In the genomic region with DNA sequence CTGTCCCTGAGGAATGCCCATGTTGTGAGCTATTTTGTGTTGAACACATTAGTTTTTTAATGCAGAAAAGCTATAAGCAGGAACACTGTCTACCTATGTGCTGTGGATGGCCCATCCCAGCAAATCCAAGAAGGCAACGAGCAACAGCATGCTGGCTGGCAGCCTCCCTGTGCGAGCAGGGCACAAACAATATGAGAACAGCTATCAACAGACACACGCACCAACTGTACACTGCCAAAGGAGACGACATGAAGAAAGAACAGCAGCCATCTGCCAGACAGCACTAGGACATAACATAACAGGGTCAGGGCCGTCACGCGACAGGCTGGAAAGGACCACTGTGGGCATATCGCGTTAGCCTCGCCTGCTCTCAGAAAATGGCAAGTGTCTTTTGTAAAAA, we compare ENCODE assay signal across 15 mouse cellular contexts. TPM values are rescaled to one million over a fixed set of nuclear protein-coding genes. Genes with fewer than 3 reads are reported as not detected.
DNase-seq lines count a peak whose midpoint lies in the region.
"Had no signal": no experiment of that assay in that cellular context is flagged by ENCODE, and none has a peak within 500 bp of the region (broad histone marks: within the 10 kb centered on the region; RNA-seq: fewer than 3 reads in every experiment).

No protein-coding gene starts in this region.

- peak; percentile 87 for DNase-seq in heart, adult 11 months
- DNase-seq in heart, postnatal 25 days (ENCODE audit: low spot score) = no peak
- DNase-seq in cerebellum, adult 18-20 months = peak; percentile 35 to 39
- peak; percentile 17 to 25 for DNase-seq in cerebellum, postnatal 14 days
- peak; percentile 29 to 35 for DNase-seq in layer of hippocampus, adult 8-10 months (ENCODE audit: low spot score in 2 of 2)
- no peak for DNase-seq in frontal cortex, postnatal 25 days (ENCODE audit: low spot score in 2 of 2)
- no peak for DNase-seq in embryo, embryonic 11 days
- no peak for DNase-seq in adrenal gland, adult 18-20 months (ENCODE audit: low spot score in 2 of 2)
- DNase-seq: B cell, adult 2 months; gastrocnemius, adult 2 months; heart, postnatal 14 days; kidney, postnatal 36 days; lung, embryonic 14.5 days; lung, postnatal 36 days; thymus, postnatal 25 days had no signal

- intact Hi-C loops in heart, postnatal 25 days (cut with DNase I) = no loop called here

RNA-seq across cellular contexts. Expression of a gene that starts 35.2 kb away (rescaled TPM):
- total RNA-seq in heart, postnatal 25 days (2021) = 10 to 100 TPM; 31.9 to 33.2 TPM
- total RNA-seq in layer of hippocampus, adult 8-10 months (2022) = 10 to 100 TPM; 51.2 to 84.4 (median 72.7) TPM
- total RNA-seq in adrenal gland, adult 18-20 months (2021) = 10 to 100 TPM; 58.3 to 70.0 TPM

RNA-seq across cellular contexts. Expression of a gene that starts 56.2 kb away (rescaled TPM):
- total RNA-seq in heart, postnatal 25 days (2021) = 1 to 10 TPM; 1.8 to 2.2 TPM
- 1 to 10 TPM; 1.8 to 5.1 (median 2.6) TPM for total RNA-seq in layer of hippocampus, adult 8-10 months (2022)
- total RNA-seq in adrenal gland, adult 18-20 months (2021) = 10 to 100 TPM in 1 of 2 experiments, 1 to 10 TPM in 1; 7.7 to 13.1 TPM

Comparison
In these comparisons a context has a peak if more than half of its experiments do, and no peak if none do; other contexts are left out.
1. DNase-seq: peak in heart, adult 11 months (single experiment), cerebellum, adult 18-20 months (2 of 2), cerebellum, postnatal 14 days (2 of 2) and layer of hippocampus, adult 8-10 months (2 of 2); none in heart, postnatal 25 days (single experiment), frontal cortex, postnatal 25 days (0 of 2), embryo, embryonic 11 days (single experiment) and adrenal gland, adult 18-20 months (0 of 2).